ENCODE assay signal across 8 mouse cellular contexts in the genomic region with DNA sequence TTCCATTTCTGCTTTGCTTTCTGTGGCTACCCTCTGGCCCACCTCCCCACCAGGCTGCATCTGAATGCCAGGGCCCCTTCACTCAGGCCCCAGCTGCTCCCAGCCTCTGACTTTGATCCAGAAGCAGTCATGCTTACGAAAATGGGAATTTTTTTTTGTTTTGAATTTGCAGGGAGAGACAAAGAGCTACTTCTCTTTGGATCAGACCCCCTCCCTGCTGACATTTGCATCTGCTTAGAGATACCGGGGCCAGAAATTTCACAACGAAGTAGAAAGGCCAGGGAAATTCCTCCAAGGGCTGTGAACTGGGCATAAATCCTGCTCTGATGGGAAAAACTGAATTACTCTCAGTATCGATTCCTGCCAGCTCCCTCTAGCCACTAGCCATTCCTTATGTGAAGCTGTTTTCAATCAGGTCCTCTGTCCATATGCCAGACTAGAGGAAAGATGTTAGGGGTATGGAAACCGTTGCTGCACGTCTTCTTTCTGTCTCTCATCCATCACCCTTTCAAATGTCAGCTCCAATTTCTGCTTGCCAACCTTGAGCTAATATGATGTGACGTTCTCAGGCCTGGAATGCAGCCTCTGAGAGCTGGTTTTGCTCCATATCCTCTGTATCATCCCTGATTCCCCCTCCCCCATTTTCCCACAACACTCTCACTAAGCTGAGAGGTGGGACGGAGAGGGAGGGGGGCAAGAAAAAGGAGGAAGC.
DNase-seq lines count a peak whose midpoint lies in the region; ATAC-seq lines count a peak whose summit lies in the region.

No protein-coding gene starts in this region.

- ATAC-seq in inflammation-experienced regulatory T-cells, adult 6 months = no peak

- peak overlapping the region; percentile 69 for H3K27ac ChIP-seq in embryonic facial prominence, embryonic 10.5 days (replicated peaks)
- peak overlapping the region; percentile 84 for H3K27ac ChIP-seq in midbrain, embryonic 10.5 days (replicated peaks)

- peaks cover 50% of the 10 kb centered on the region for H3K4me1 ChIP-seq in embryonic facial prominence, embryonic 10.5 days
- peaks cover 30% of the 10 kb centered on the region for H3K4me1 ChIP-seq in midbrain, embryonic 10.5 days

- intact Hi-C loops in heart, postnatal 14 days (cut with DNase I) = no loop called here

- H3K36me3 ChIP-seq in embryonic facial prominence, embryonic 10.5 days (replicated peaks) = no peaks in the 10 kb centered on the region
- no peaks in the 10 kb centered on the region for H3K36me3 ChIP-seq in midbrain, embryonic 10.5 days

- DNase-seq in cerebellum, postnatal 10 days = peak; percentile 66 to 72
- no peak for DNase-seq in cerebellum, adult 11 months
- no peak for DNase-seq in embryonic facial prominence, embryonic 10.5 days (ENCODE audit: low spot score)
- peak; percentile 14 to 35 for DNase-seq in heart, postnatal 14 days
- peak; percentile 47 for DNase-seq in midbrain, embryonic 10.5 days (ENCODE audit: low spot score)
- no peak for DNase-seq in frontal cortex, postnatal 36 days (ENCODE audit: low spot score in 2 of 2)
- no peak for DNase-seq in spleen, adult 12 weeks (ENCODE audit: low spot score)

- peaks cover 5% of the 10 kb centered on the region for H3K9me3 ChIP-seq in embryonic facial prominence, embryonic 10.5 days
- H3K9me3 ChIP-seq in midbrain, embryonic 10.5 days (replicated peaks) = peaks cover 6% of the 10 kb centered on the region; the same call in 1 of the 2 replicates

- no peak overlapping the region for H3K4me3 ChIP-seq in embryonic facial prominence, embryonic 10.5 days
- peak overlapping the region; percentile 16; the same call in 1 of the 2 replicates for H3K4me3 ChIP-seq in midbrain, embryonic 10.5 days

- 31% methylated on average over 8 of the region's 8 CpGs for WGBS in embryonic facial prominence, embryonic 10.5 days
- WGBS in midbrain, embryonic 10.5 days = 36% methylated on average over 8 of the region's 8 CpGs

- H3K27me3 ChIP-seq in embryonic facial prominence, embryonic 10.5 days (replicated peaks; ENCODE audit: low read depth, poor library complexity, severe bottlenecking) = no peaks in the 10 kb centered on the region
- H3K27me3 ChIP-seq in midbrain, embryonic 10.5 days (ENCODE audit: low read depth, poor library complexity, severe bottlenecking) = no peaks in the 10 kb centered on the region

Comparison
In these comparisons a context has a peak if more than half of its experiments do, and no peak if none do; other contexts are left out.
1. DNase-seq: peak in cerebellum, postnatal 10 days (2 of 2), heart, postnatal 14 days (2 of 2) and midbrain, embryonic 10.5 days (single experiment); none in cerebellum, adult 11 months (single experiment), embryonic facial prominence, embryonic 10.5 days (single experiment), frontal cortex, postnatal 36 days (0 of 2) and spleen, adult 12 weeks (single experiment).